Mouse (Mus musculus): ENCODE data around the gene Coro1b. TPM values are rescaled to one million over a fixed set of nuclear protein-coding genes. Genes with fewer than 3 reads are reported as not detected.

The Coro1b gene
- polyA plus RNA-seq, 1 experiment = 114 TPM

DNA sequence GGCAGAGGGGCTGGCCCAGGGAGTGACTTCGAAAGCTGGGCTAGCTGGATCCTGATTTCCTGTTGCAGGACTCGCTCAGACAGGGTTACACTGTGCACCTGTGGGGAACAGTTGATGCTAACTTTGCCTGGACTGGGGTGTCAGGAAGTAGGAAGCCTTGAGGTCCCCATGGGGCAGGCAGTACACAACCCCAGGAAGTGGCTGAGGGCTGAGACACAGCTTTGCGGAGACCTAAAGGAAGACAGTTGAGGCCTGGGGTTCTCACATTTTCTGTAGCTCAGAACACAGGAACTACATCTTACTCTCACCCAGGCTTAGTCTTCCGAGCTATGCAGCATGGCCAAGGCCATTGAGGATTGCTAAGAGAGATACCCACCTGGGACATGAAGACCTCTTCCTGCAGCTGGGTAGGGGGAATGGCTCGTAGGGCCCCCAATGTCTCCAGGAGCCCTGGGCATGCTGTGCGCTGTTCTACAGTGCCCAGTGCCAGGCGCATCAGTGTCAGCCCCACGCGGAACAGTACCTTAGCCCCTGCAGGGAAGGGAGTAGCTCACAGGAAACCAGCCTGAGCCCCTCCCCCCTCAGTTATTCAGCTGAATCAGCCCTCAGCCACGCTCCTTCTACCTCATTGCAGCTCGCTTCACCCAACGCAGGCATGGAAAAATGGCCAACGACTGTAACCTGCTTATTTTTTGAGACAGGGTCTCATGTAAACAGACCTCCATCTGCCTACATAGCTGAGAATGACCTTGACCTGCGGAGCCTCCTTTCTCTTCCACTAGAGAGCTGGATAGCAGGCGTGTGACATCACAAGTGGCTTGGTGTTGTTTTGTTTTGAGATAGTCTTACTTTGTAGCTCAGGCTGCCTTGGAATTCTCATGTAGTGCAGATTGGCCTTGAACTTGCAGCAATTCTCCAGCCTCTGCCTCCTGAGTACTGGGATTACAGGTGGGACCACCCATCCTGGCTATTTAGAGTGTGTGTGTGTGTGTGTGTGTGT lies 36.9 kb downstream of the Coro1b start:
- no peak overlapping the region for H3K4me3 ChIP-seq (replicated peaks; ENCODE audit: control insufficient read depth, low read depth, low read length)
- TF ChIP-seq POLR2A (IDR thresholded peaks at IDR 0.05; ENCODE audit: borderline replicate concordance, control insufficient read depth, low read depth, low read length) = 0 out of 2 replicates have a peak, but pooled peaks have one; percentile 5
- TF ChIP-seq CTCF (IDR thresholded peaks at IDR 0.05; ENCODE audit: control insufficient read depth, insufficient read depth, low read length) = no peak
- 13% methylated on average over 15 of the region's 15 CpGs for WGBS
- peaks cover 29% of the 10 kb centered on the region for H3K4me1 ChIP-seq (ENCODE audit: control insufficient read depth, insufficient read depth, low read length)
- H3K27ac ChIP-seq (ENCODE audit: control insufficient read depth, insufficient read depth, low read depth, low read length, poor library complexity) = peak overlapping the region; percentile 79

DNA sequence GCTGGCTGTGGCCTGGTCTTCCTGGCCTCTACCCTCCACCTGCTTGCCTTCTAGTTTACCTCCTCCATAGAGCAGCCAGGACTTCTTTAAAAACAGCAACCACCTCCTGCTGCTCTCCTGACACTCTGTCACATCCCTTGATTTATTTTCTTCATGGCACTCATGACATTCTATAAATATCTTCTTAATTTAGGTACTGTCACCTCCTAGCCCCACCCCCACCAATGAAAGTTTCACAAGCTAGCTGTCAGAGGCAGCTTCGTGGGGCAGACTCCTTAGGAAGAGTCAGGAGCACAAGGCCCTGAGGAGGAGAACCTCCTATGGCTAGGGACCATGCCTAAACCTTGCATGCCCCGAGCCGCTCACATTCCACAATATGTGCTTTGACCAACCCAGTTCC lies 38.9 kb downstream of the Coro1b start:
- Histone ChIP-seq H3K27ac (ENCODE audit: control insufficient read depth, insufficient read depth, low read depth, low read length, poor library complexity) (peak overlapping the region; percentile 16; the same call in 1 of the 2 replicates), H3K4me1 (ENCODE audit: control insufficient read depth, insufficient read depth, low read length) (peaks cover 26% of the 10 kb centered on the region; the same call in 1 of the 2 replicates), H3K4me3 (replicated peaks; ENCODE audit: control insufficient read depth, low read depth, low read length) (peak overlapping the region; percentile 16)
- TF ChIP-seq POLR2A (IDR thresholded peaks at IDR 0.05; ENCODE audit: borderline replicate concordance, control insufficient read depth, low read depth, low read length) (no peak), CTCF (IDR thresholded peaks at IDR 0.05; ENCODE audit: control insufficient read depth, insufficient read depth, low read length) (no peak)
- 42% methylated on average over 3 of the region's 3 CpGs for WGBS

DNA sequence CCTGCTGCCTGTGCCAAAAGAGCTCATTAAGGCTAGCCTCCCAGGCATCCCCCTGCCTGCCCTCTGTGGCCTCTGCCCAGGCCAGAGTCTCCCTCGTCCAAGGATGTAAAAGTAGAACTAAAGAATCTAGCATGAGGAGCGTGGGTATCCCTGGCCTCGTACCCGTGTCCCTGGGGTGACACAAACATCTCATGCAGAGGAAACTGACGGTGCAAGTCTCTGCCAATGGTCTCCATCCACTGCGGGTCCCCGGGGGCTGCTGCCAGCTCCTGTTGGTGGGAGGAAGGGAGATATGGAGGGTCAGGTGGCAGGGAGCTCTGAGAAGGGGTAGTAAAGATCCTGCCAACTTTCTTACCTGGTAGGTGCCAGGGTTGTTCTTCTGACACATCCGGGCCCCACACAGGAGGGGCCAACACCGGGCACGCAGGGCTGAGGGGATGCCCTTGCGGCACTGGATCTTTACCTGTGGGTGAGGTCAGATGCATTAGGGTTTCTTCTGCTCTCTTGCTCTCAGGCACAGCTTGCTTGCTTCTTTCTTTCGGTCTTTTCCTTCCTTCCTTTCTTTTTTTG lies 40.7 kb downstream of the Coro1b start:
- WGBS = 34% methylated on average over 12 of the region's 12 CpGs
- Histone ChIP-seq H3K27ac (ENCODE audit: control insufficient read depth, insufficient read depth, low read depth, low read length, poor library complexity) (no peak overlapping the region), H3K4me3 (replicated peaks; ENCODE audit: control insufficient read depth, low read depth, low read length) (peak overlapping the region; percentile 29), H3K4me1 (ENCODE audit: control insufficient read depth, insufficient read depth, low read length) (peaks cover 22% of the 10 kb centered on the region; the same call in 1 of the 2 replicates)
- no peak for TF ChIP-seq POLR2A (IDR thresholded peaks at IDR 0.05; ENCODE audit: borderline replicate concordance, control insufficient read depth, low read depth, low read length)
- no peak for TF ChIP-seq CTCF (IDR thresholded peaks at IDR 0.05; ENCODE audit: control insufficient read depth, insufficient read depth, low read length)

DNA sequence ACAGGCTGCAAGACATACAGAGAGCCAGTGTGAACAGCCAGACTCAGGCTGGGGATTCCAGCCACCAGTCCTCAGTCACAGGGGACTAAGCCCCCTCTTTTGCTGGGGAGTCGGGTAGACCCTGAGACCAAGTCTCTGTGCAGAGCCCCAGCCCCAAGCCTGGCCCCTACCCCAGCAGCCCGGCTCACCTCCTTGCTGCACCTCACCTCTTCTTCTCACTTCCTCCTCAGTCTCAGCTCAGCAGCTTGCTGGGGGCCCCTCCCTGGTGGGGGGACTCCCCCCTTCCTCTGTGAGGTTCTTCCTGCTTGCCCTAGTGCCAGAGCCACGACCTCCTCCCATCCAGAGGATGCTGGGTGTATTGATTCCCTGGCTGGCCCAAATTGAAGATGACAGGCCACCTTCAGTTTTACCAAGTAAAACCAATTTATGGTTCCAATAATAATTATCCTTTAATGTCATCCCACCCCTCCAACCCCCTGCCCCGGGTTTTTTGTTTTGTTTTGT lies 42.5 kb downstream of the Coro1b start, which contains the start of gene Tbc1d10c:
Gene Tbc1d10c (minus strand): TSS at position 454 of the 504 bp plus-strand sequence.
- WGBS = 2% methylated on average over 4 of the region's 4 CpGs
- Histone ChIP-seq H3K4me1 (ENCODE audit: control insufficient read depth, insufficient read depth, low read length) (peaks cover 15% of the 10 kb centered on the region; the same call in 1 of the 2 replicates), H3K4me3 (replicated peaks; ENCODE audit: control insufficient read depth, low read depth, low read length) (peak within 1 kb of the TSS; percentile 93), H3K27ac (ENCODE audit: control insufficient read depth, insufficient read depth, low read depth, low read length, poor library complexity) (peak within 1 kb of the TSS; percentile 95)
- TF ChIP-seq CTCF (IDR thresholded peaks at IDR 0.05; ENCODE audit: control insufficient read depth, insufficient read depth, low read length) = no peak
- TF ChIP-seq POLR2A (IDR thresholded peaks at IDR 0.05; ENCODE audit: borderline replicate concordance, control insufficient read depth, low read depth, low read length) = peak; percentile 73; the same call in 1 of the 2 replicates

DNA sequence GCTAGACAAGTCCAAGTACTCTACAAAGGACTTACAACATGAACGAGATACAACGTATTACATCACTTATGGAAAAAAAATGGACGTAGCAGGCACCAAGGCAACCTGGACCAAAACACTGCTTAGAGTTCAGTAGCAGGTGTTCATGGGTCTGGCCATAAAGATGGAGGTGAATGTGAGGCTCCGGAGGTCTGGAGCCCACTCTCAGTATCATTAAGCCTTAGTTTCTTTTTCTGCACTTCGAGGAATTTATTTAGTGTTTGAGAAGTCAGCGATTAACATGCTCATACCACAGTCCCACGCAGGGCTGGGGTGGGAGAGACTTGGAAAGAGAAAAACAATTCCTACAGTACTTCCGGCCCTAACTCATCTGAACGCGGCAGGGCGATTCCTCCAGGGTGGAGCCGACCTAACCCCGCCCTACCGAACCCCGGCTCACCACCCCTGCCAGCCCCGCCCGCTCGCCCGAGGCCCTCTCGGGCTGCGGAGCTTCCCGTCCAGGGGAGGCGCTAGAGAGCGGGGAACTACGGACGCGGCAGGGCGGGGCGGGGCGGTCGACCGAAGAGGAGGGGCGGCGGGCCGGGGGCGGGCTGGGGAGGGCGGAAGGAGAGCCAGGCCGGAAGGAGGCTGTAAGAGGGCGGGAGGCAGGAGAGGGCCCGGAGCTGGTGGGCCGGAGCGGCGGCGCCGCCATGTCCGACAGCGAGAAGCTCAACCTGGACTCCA lies 43.3 kb downstream of the Coro1b start, which contains the start of gene Ppp1ca:
Gene Ppp1ca (plus strand): TSS at position 538 of the 723 bp plus-strand sequence.
- H3K4me1 ChIP-seq (ENCODE audit: control insufficient read depth, insufficient read depth, low read length) = peaks cover 11% of the 10 kb centered on the region; the same call in 1 of the 2 replicates
- H3K27ac ChIP-seq (ENCODE audit: control insufficient read depth, insufficient read depth, low read depth, low read length, poor library complexity) = peak within 1 kb of the TSS; percentile 95

DNA sequence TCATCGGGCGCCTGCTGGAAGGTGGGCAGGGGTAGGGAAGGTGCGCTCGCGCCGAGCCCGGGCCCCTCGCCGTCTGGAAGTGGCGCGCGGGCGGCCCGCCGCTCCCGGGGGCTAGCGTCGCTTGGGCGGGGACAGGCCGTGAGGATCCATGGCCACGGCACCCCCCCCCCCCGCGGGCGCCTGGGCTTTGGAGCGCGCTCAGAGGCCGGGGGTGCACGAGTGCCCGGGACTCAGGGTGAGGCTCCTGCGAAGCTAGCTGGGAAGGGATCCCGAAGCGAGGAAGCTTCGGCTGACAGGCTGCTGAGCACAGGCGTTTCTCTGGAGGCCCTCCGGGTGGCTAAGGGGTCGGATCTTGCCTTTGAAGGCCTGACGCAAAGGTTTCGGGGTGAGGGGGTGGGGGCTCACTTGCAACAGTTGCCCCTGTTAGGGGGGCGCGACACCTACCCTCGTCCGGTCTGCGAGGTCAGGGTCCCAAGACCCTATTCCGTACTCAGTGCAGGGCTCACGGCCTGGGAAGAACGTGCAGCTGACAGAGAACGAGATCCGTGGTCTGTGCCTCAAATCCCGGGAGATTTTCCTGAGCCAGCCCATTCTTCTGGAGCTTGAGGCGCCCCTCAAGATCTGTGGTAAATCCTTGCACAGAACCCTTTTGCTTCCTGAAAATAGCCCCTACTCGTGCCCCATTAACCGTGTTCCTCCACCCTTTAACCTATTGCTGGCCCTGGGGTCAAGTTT lies 44.0 kb downstream of the Coro1b start:
- H3K4me1 ChIP-seq (ENCODE audit: control insufficient read depth, insufficient read depth, low read length) = peaks cover 6% of the 10 kb centered on the region; the same call in 1 of the 2 replicates
- peak overlapping the region; percentile 90 for H3K27ac ChIP-seq (ENCODE audit: control insufficient read depth, insufficient read depth, low read depth, low read length, poor library complexity)
- TF ChIP-seq CTCF (IDR thresholded peaks at IDR 0.05; ENCODE audit: control insufficient read depth, insufficient read depth, low read length) = no peak
- TF ChIP-seq POLR2A (IDR thresholded peaks at IDR 0.05; ENCODE audit: borderline replicate concordance, control insufficient read depth, low read depth, low read length) = no peak
- under 1% methylated on average over 52 of the region's 52 CpGs for WGBS
- peak overlapping the region; percentile 93 for H3K4me3 ChIP-seq (replicated peaks; ENCODE audit: control insufficient read depth, low read depth, low read length)

More for the DNA sequence above, 43.3 kb downstream of the Coro1b start, which contains the start of gene Ppp1ca:
- 1% methylated on average over 45 of the region's 47 CpGs for WGBS
- peak within 1 kb of the TSS; percentile 93 for H3K4me3 ChIP-seq (replicated peaks; ENCODE audit: control insufficient read depth, low read depth, low read length)
- TF ChIP-seq POLR2A (IDR thresholded peaks at IDR 0.05; ENCODE audit: borderline replicate concordance, control insufficient read depth, low read depth, low read length) (peak; percentile 88; the same call in 1 of the 2 replicates), CTCF (IDR thresholded peaks at IDR 0.05; ENCODE audit: control insufficient read depth, insufficient read depth, low read length) (peak; percentile 75)

DNA sequence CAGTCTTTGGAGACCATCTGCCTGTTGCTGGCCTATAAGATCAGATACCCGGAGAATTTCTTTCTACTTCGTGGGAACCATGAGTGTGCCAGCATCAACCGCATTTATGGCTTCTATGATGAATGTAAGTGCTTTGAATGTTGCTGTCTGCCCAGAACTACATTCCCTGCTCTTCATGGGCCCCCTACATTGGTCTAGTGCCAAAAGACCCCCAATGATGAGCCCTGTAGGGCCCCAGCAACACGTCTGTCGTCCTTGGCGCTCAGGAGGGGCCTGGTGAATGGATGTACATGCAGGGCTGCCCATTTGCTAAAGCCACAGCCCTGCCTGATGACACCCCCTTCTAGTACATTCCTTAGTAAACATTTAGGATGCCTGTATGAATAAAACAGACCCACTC lies 44.7 kb downstream of the Coro1b start:
- H3K4me1 ChIP-seq (ENCODE audit: control insufficient read depth, insufficient read depth, low read length) = peaks cover under 1% of the 10 kb centered on the region; the same call in 1 of the 2 replicates
- no peak for TF ChIP-seq POLR2A (IDR thresholded peaks at IDR 0.05; ENCODE audit: borderline replicate concordance, control insufficient read depth, low read depth, low read length)
- TF ChIP-seq CTCF (IDR thresholded peaks at IDR 0.05; ENCODE audit: control insufficient read depth, insufficient read depth, low read length) = no peak
- H3K4me3 ChIP-seq (replicated peaks; ENCODE audit: control insufficient read depth, low read depth, low read length) = peak overlapping the region; percentile 93
- no peak overlapping the region for H3K27ac ChIP-seq (ENCODE audit: control insufficient read depth, insufficient read depth, low read depth, low read length, poor library complexity)
- 50% methylated on average over 6 of the region's 6 CpGs for WGBS

All from bone marrow, adult 2 months (tissue).